Mouse (Mus musculus): Measurements from ENCODE around the gene Unc93b1.

The Unc93b1 gene

DNA sequence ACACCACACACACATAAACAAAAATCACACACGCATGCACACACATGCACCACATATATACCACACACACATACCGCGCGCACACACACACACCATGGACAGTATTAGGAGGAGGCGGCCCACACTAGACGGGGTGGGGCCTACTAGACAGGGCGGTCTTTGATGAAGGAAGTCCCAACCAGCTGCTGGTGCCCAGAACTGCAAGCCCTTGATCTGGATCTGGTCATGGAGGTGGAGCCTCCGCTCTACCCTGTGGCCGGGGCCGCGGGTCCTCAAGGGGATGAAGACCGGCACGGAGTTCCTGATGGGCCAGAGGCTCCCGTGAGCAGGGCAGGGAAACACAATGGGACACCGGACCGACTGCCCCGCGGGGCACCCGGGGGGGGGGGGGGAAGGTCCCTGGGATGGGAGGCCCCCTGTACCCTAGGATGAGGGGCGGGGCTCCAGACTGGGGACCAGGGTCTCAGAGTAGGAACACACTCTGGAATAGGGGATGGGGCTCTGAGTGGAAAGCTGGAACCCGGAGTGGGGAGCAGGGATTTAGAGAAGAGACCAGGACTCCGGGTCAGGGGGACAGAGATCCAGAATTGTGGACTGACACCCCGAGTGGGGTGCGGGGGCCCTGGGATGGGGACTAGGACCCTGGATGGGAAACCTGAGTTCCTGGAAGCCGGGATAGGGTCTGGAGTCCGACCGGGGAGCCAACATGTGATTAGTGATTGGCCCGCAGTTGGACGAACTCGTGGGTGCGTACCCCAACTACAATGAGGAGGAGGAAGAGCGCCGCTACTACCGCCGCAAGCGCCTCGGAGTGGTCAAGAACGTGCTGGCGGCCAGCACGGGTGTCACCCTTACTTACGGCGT is at the start of gene Unc93b1:
Unc93b1 (plus strand) TSS at position 155 of the 864 bp plus-strand sequence.
- peak; percentile 67 for DNase-seq (ENCODE audit: low read depth, low spot score)

DNA sequence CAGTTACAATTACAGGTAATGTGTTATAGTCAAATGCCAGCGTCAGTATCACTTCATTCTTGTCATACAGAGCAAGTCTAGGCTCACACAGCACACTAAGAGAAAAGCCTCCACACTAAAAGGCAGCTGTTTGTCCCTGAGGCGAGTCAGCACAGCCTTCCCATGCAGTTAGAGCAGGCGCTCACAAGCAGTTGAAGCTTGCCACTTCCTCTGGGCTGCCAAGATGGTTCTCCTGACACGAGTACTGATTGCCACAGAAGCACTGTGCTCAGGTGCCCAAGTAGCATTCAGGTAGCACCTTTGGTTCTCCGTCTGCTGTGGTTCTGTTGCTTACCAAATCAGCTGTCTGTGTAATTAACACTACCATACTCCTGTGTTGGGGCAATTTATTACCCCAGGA is 45.9 kb upstream of the Unc93b1 start:
- DNase-seq (ENCODE audit: low read depth, low spot score): no peak

DNA sequence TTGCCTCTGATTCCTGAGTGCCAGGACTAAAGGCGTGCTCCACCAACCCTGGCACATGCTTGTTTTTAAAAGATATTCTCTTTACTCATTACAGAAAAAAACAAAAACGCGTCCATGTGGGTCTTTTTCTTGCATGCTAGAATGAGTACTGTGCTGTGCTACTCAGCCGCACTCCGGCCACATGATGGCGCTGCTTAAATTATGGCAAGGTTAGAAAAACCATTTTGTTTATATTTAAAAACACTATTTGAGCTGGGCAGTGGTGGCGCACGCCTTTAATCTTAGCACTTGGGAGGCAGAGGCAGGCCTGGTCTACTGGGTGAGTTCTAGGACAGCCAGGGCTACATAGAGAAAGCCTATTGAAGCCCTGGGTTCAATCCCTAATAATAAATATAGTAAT is 44.8 kb upstream of the Unc93b1 start:
- no peak for DNase-seq (ENCODE audit: low read depth, low spot score)

- no peak for DNase-seq (ENCODE audit: low read depth, low spot score)
Observed at GRCm38 (mm10) chr19:3893545-3894116, 41.4 kb upstream of the Unc93b1 start.

DNA sequence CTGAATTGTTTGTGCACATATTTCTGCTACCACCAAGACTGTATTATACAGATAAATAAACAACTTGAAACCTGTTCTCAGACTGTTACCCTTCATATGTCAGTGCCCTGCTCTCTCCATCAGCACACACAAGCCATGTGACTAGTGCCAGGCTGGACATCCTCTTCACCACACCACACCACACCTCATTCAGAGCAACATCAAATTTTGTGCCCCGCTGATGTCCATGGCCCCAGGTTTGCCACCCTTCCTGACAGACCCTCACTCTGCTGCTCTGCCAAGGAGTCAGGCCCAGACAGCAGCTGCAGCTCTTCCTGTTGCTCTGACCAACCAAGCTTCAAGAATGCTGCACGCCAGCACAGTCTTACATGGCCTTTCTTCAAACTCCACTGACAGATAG is 40.7 kb upstream of the Unc93b1 start:
- no peak for DNase-seq (ENCODE audit: low read depth, low spot score)

DNA sequence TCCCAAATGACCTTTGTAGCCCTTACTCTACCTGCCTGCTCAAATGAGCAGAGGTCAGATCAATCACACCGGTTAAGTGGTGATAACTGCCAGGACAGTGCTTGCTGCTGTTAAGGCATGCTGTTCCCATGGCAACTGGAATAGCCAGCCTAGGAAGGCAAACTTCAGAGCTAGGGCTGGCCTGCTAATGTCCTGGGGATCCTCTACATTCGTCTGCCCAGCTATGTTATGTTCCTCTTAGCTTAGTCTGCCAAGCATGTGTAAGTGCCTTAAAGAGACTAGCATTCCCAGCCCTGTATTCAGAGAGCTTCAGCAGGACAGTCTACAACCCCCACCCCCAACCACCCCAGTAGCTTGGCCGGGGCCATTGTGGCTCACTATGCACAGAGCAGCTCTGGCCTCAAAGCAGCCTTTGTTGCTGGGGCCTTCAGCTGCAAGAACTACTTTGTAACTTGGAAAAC is 39.8 kb upstream of the Unc93b1 start:
- no peak for DNase-seq (ENCODE audit: low read depth, low spot score)

DNA sequence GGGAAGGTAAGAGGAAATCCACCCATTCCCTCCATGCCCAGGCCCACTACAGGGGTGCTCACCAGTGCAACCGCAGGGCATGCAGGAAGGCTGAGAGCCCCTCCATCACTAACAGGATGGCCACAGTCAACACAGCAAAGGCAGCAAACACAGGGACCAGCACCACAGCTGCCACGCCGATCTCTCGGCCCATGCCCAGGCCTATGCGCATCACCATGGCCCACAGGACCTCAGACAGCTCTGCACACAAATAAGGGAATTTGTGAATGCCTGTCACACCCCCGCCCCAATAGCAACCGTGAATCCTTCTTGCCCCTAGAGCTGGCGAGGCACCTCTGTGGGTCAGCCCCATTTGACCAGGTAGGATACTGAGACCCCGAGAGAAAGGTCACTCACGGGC is 38.8 kb upstream of the Unc93b1 start:
- DNase-seq (ENCODE audit: low read depth, low spot score): no peak

DNA sequence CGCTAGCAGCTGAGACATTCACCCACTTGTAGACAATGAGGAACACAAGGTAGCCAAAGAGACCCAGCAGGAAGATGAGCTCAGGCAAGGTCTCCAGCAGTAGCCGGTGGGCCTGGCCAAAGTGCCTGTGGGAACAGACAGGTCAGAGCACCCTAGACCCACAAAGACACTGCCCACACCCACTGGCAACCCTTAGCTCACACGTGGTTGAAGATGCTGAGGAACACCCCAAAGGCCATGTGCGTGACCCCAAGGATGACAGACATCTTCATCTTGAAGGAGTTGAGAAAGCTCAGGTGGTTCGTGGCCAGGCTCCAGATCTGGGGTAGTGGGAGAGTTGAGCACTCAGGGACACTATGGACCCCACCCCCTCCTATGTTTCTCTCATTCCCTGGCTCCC is 37.4 kb upstream of the Unc93b1 start:
- no peak for DNase-seq (ENCODE audit: low read depth, low spot score)

DNA sequence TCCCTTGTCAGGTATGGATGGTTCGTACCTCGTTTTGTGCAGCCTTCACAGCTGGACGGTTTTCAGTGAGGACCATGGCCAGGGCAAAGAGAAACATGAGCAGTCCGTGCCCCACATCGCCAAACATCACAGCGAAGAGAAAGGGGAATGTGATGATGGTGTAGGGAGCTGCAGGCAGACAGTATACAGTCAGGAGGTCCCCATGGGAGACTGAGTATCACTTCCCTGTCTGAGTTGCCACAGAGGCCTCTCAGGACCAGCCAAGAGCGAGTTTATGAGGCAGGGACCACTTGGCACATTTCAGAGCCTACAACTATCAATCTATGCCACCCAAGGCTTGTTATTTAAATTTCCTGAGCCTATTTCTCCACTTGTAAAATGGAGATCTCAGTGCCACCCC is 36.0 kb upstream of the Unc93b1 start:
- DNase-seq (ENCODE audit: low read depth, low spot score): no peak

- no peak for DNase-seq (ENCODE audit: low read depth, low spot score)
Observed at GRCm38 (mm10) chr19:3899618-3900017, 35.4 kb upstream of the Unc93b1 start.

GRCm38 (mm10) chr19:3902966-3903365 is 32.0 kb upstream of the Unc93b1 start:
- DNase-seq (ENCODE audit: low read depth, low spot score): no peak

DNA sequence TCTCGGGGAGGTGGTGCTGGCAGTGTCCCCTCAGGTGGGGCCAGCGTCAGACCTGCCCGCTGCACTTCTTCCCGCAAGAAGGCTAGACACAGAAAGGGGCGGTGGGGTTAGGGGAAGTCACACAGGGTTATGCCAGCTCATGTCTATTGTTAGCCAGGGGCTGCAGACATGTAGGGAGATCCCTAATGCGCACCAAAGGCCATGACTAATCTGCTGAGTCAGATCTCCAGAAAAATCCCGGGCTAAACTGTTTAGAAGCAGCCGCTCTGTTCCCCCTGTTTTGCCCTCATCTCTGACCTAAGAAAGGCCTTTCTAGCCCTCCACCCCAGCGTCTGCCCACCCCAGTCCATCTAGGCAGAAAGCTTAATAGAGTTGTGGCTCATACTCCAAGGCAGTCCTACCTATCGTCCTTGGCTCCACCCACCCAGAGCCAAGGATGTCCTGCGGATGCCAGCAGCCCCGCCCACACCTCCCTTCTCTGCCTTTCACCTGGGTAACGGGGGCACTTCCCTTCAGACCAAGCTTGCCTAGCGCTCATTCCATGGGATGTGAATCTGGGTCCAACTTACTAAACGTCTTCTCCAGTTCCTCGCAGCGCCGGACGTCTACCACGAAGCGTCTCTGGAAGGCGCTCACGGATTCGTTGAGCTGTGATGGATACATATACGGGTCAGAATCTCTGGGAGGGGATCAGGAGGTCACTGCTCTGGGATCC is 31.2 kb upstream of the Unc93b1 start:
- DNase-seq (ENCODE audit: low read depth, low spot score): peak; percentile 38

DNA sequence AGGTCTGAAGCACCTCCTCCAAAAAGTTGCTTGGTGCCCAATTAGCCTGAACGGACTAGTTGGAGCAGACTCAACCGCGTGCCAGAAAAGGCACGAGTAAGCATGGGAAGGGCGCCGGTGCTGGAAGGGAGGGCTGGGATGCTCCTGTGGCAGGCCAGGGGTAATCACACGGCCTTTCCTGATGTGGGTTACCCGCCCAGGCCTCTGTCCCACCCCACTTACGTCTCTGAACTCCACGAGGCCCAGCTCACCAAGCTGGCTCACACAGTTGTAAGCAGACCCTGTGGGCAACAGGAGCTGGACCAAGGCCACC is 30.7 kb upstream of the Unc93b1 start:
- no peak for DNase-seq (ENCODE audit: low read depth, low spot score)

DNA sequence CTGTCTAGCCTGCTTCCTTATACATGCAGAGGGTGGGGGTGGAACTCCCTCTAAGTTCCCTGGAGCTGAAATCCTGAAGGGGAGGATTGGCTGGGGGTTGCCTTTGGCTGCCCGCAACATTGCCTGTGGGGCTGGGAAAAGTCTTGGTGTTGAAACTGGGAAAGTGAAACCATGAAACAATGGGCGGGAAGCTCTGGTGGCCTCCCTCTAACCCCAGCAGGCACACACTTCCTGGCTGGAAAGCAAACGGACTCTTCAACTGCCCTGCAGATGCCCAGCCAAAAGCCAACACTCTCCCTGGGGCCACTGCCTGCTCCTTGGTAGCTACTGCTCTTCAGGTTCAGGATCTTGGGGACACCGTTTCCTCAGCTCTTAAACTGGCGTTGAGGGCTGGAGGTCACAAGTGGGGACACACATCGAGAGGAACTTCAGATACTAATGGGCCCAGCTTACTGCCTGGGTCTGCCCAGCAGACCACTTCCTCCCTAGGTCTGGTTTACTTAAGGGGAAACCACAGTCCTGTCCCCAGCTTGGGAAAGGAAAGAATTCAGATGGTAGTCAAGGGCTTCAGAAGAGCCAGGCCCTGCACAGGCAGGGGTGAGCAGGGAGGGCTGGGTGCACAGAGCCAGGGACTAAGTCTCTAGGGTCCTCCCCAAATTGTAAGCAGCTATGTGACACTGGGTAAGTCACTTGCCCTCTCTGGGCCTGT is 29.6 kb upstream of the Unc93b1 start:
- no peak for DNase-seq (ENCODE audit: low read depth, low spot score)

GRCm38 (mm10) chr19:3906326-3906725 is 28.7 kb upstream of the Unc93b1 start:
- no peak for DNase-seq (ENCODE audit: low read depth, low spot score)

DNA sequence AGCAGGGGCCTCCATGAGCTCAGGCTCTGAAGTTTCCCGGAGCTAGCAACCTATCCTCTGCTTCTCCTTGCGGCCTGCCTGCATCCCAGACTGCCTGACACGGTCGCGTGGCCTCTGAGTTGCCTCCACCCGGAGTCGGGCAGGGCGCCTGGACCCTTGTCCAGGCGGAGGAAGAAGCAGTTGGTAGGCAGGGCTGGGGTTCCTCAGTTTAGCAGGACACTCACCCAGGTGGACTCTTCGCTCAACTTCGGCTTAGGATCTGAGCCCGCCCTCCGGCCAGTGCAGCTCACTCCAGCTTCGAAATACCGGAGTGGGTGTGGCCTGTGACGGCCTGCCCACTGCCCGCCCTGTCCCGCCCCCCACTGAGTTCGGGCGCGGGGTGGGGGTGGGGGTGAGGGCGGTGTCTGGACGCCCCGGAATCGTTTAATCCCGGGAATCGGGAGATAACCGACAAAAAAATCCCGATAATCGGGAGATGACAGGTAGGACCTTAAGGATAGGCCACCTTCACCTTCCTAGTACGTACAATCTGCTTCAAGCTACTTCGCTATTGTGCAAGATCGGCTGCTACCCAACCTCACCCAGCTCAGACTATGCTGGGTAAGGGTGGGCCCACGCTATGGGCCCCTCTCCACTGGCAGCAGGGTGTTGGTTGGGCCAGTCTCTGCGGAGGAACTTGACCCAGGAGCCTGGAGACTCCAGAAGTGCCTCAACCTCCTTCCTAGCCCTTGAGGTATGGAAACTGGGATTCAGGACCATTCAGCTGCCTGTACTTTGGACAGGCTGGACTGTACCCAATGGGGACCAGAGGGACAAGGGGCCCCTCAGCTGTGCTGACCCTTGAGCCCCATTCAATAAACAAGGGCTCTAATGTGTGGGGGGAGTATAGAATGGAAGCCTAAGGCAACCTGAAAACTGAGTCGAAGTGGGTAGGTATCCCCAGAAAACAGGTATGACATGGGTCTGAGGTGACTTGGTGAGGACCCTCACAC is 27.9 kb upstream of the Unc93b1 start, which contains the start of gene Tcirg1:
Tcirg1 (minus strand) TSS at position 339 of the 992 bp plus-strand sequence.
- DNase-seq (ENCODE audit: low read depth, low spot score): peak; percentile 31

DNA sequence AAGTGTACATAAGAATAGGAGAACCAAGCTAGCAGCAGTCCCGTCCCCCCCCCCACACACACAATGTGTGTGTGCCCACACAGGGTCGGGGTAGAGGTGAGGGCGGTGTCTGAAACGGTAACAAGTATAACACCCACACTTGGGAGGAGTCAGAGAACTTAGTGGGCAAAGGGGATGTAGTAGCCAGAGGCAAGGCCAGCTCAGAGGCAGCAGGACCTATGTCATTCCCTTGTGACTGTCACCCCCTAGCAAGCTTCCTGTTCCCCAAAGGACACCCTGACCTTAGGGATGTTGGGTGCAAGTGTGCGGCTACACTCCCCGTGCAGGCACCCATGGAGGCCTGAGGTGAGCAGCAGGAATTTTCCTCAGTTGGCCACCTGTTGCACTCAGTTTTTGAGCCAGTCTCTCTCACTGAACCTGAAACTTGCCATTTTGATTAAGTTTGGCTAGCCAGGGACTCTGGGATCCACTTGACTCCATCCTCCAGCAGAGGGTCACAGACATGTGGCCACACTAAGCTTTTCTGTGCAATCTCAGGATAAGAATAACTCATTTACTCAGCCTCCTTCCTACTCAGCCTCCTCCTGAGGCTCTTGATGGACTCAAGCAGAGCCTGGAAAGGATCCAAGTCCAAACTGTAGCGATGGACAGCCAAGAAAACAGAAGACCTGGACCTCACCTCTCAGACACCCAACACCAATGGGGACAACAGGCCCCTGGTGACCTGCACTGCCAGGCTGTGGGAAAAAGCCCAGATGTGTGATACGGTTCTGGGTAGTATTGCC is 26.9 kb upstream of the Unc93b1 start:
- no peak for DNase-seq (ENCODE audit: low read depth, low spot score)

DNA sequence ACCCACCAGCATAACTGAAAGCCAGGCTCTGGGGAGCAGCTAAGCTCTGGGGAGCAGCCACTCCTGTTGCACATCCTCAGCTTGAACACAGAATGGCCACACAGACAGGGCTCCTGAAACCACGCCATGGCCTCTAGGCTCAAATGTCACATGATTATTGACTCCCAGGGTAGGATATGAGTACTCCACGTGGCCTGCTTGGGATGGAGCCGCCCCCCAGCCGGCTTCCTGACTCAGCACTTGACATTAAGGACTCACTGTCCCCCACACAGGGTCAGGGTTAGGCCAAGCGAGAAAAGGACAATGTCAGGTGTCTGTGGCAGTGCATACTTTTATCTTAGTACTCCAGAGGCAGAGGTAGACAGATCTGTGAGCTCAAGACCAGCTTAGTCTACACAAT is 24.8 kb upstream of the Unc93b1 start:
- no peak for DNase-seq (ENCODE audit: low read depth, low spot score)

- peak; percentile 99 for DNase-seq (ENCODE audit: low read depth, low spot score)
Observed at GRCm38 (mm10) chr19:3912337-3913204, 22.4 kb upstream of the Unc93b1 start, which contains the start of gene Ndufs8. TSS of gene Ndufs8 (minus strand) at chr19:3912774.
